Mouse (Mus musculus): ENCODE data around the gene Btbd7.

- TF ChIP-seq CTCF (IDR thresholded peaks at IDR 0.05): no peak
- TF ChIP-seq EP300 (IDR thresholded peaks at IDR 0.05): no peak
Measured at GRCm38 (mm10) chr12:102772676-102773075, 105.6 kb downstream of the Btbd7 start.

All from lung, postnatal 0 days (tissue).